Mouse (Mus musculus): ENCODE measurements around the gene Anxa7. TPM values are rescaled to one million over a fixed set of nuclear protein-coding genes. Genes with fewer than 3 reads are reported as not detected.
A peak's percentile ranks its signal among the peaks of the same experiment; 100 is the strongest.

Anxa7 gene
- 43.7 and 45.9 TPM in 2 replicates for polyA plus RNA-seq (2015; fragmentation: Nextera tagmentation; extraction: Ambion mirVana)

- peak; percentile 29 for TF ChIP-seq CTCF (IDR thresholded peaks at IDR 0.05; ENCODE audit: low read depth)
- Histone ChIP-seq H3K27me3 (ENCODE audit: insufficient read depth, low read length) (no peaks in the 10 kb centered on the region), H3K4me2 (ENCODE audit: low read length) (peak within 1 kb of the TSS; percentile 78), H3K9ac (ENCODE audit: low read depth, low read length) (peak within 1 kb of the TSS; percentile 66), H3K27ac (peak within 1 kb of the TSS; percentile 85), H3K4me1 (replicated peaks; ENCODE audit: insufficient read depth, low read length) (0 out of 2 replicates have a peak, but pooled peaks cover 3% of the 10 kb centered on the region), H3K4me3 (replicated peaks; ENCODE audit: low read depth, low read length) (peak within 1 kb of the TSS; percentile 82), H3K36me3 (ENCODE audit: insufficient read depth, low read length) (no peaks in the 10 kb centered on the region; the same call in 1 of the 2 replicates), H3K9me3 (replicated peaks; ENCODE audit: low read length) (no peaks in the 10 kb centered on the region)
- DNase-seq (ENCODE audit: low spot score) = peak; percentile 76
- under 1% methylated on average over 48 of the region's 48 CpGs for WGBS
- peak; percentile 94 for ATAC-seq (replicated peaks; ENCODE audit: low FRiP score, low read depth)
Observed at GRCm38 (mm10) chr14:20479291-20480194, at the start of gene Anxa7. TSS of gene Anxa7 (minus strand) at chr14:20480133.

- Histone ChIP-seq H3K4me3 (replicated peaks; ENCODE audit: low read depth, low read length) (no peak overlapping the region), H3K36me3 (ENCODE audit: insufficient read depth, low read length) (no peaks in the 10 kb centered on the region), H3K27me3 (ENCODE audit: insufficient read depth, low read length) (no peaks in the 10 kb centered on the region), H3K4me1 (replicated peaks; ENCODE audit: insufficient read depth, low read length) (no peaks in the 10 kb centered on the region), H3K27ac (no peak overlapping the region), H3K9ac (ENCODE audit: low read depth, low read length) (no peak overlapping the region), H3K4me2 (ENCODE audit: low read length) (no peak overlapping the region), H3K9me3 (replicated peaks; ENCODE audit: low read length) (no peaks in the 10 kb centered on the region)
- no peak for TF ChIP-seq CTCF (IDR thresholded peaks at IDR 0.05; ENCODE audit: low read depth)
- ATAC-seq (replicated peaks; ENCODE audit: low FRiP score, low read depth) = no peak
- no peak for DNase-seq (ENCODE audit: low spot score)
- WGBS = 89% methylated on average over 4 of the region's 4 CpGs
Observed at GRCm38 (mm10) chr14:20529643-20530042, 49.7 kb upstream of the Anxa7 start.

- Histone ChIP-seq H3K36me3 (ENCODE audit: insufficient read depth, low read length) (peaks cover 20% of the 10 kb centered on the region; the same call in 1 of the 2 replicates), H3K9me3 (replicated peaks; ENCODE audit: low read length) (no peaks in the 10 kb centered on the region), H3K27ac (no peak overlapping the region), H3K9ac (ENCODE audit: low read depth, low read length) (no peak overlapping the region), H3K4me3 (replicated peaks; ENCODE audit: low read depth, low read length) (no peak overlapping the region), H3K4me2 (ENCODE audit: low read length) (no peak overlapping the region), H3K4me1 (replicated peaks; ENCODE audit: insufficient read depth, low read length) (no peaks in the 10 kb centered on the region), H3K27me3 (ENCODE audit: insufficient read depth, low read length) (no peaks in the 10 kb centered on the region)
- ATAC-seq (replicated peaks; ENCODE audit: low FRiP score, low read depth) (no peak), DNase-seq (ENCODE audit: low spot score) (no peak)
- 95% methylated on average over 2 of the region's 2 CpGs for WGBS
- no peak for TF ChIP-seq CTCF (IDR thresholded peaks at IDR 0.05; ENCODE audit: low read depth)
Observed at GRCm38 (mm10) chr14:20520179-20520578, 40.2 kb upstream of the Anxa7 start.

GRCm38 (mm10) chr14:20508424-20508823 lies 28.5 kb upstream of the Anxa7 start:
- Histone ChIP-seq H3K27ac (no peak overlapping the region), H3K4me3 (replicated peaks; ENCODE audit: low read depth, low read length) (no peak overlapping the region), H3K9me3 (replicated peaks; ENCODE audit: low read length) (no peaks in the 10 kb centered on the region), H3K27me3 (ENCODE audit: insufficient read depth, low read length) (no peaks in the 10 kb centered on the region), H3K9ac (ENCODE audit: low read depth, low read length) (no peak overlapping the region), H3K36me3 (ENCODE audit: insufficient read depth, low read length) (0 out of 2 replicates have a peak, but pooled peaks cover 8% of the 10 kb centered on the region), H3K4me2 (ENCODE audit: low read length) (no peak overlapping the region), H3K4me1 (replicated peaks; ENCODE audit: insufficient read depth, low read length) (no peaks in the 10 kb centered on the region)
- ATAC-seq (replicated peaks; ENCODE audit: low FRiP score, low read depth) = no peak
- TF ChIP-seq CTCF (IDR thresholded peaks at IDR 0.05; ENCODE audit: low read depth) = no peak
- 86% methylated on average over 2 of the region's 2 CpGs for WGBS
- DNase-seq (ENCODE audit: low spot score) = no peak

GRCm38 (mm10) chr14:20502966-20503365 lies 23.0 kb upstream of the Anxa7 start:
- TF ChIP-seq CTCF (IDR thresholded peaks at IDR 0.05; ENCODE audit: low read depth) = no peak
- WGBS = 96% methylated on average over 10 of the region's 10 CpGs
- Histone ChIP-seq H3K36me3 (ENCODE audit: insufficient read depth, low read length) (peaks cover 14% of the 10 kb centered on the region), H3K27me3 (ENCODE audit: insufficient read depth, low read length) (no peaks in the 10 kb centered on the region), H3K9ac (ENCODE audit: low read depth, low read length) (no peak overlapping the region), H3K4me2 (ENCODE audit: low read length) (no peak overlapping the region), H3K4me3 (replicated peaks; ENCODE audit: low read depth, low read length) (no peak overlapping the region), H3K4me1 (replicated peaks; ENCODE audit: insufficient read depth, low read length) (no peaks in the 10 kb centered on the region), H3K9me3 (replicated peaks; ENCODE audit: low read length) (no peaks in the 10 kb centered on the region), H3K27ac (no peak overlapping the region)
- DNase-seq (ENCODE audit: low spot score) (no peak), ATAC-seq (replicated peaks; ENCODE audit: low FRiP score, low read depth) (no peak)

GRCm38 (mm10) chr14:20499982-20500381 lies 20.0 kb upstream of the Anxa7 start:
- TF ChIP-seq CTCF (IDR thresholded peaks at IDR 0.05; ENCODE audit: low read depth) = no peak
- H3K9me3 ChIP-seq (replicated peaks; ENCODE audit: low read length) = no peaks in the 10 kb centered on the region
- ATAC-seq (replicated peaks; ENCODE audit: low FRiP score, low read depth) (no peak), DNase-seq (ENCODE audit: low spot score) (no peak)
- H3K9ac ChIP-seq (ENCODE audit: low read depth, low read length) = no peak overlapping the region
- no peak overlapping the region for H3K27ac ChIP-seq
- H3K4me3 ChIP-seq (replicated peaks; ENCODE audit: low read depth, low read length) = no peak overlapping the region
- 92% methylated on average over 3 of the region's 3 CpGs for WGBS
- H3K4me1 ChIP-seq (replicated peaks; ENCODE audit: insufficient read depth, low read length) = no peaks in the 10 kb centered on the region
- no peak overlapping the region for H3K4me2 ChIP-seq (ENCODE audit: low read length)
- H3K27me3 ChIP-seq (ENCODE audit: insufficient read depth, low read length) = no peaks in the 10 kb centered on the region
- H3K36me3 ChIP-seq (ENCODE audit: insufficient read depth, low read length) = peaks cover 25% of the 10 kb centered on the region

Measured in kidney, postnatal 0 days (tissue).